Mouse (Mus musculus): ENCODE measurements at regions not wholly inside any gene's neighbourhood (a gene's known extent, or its start where the extent isn't known, plus 50 kb on each side); places are given as distances from the start of the nearest gene placed in this dataset.
"Not testable (repeated sequence)": the region's sequence is repeated elsewhere in the genome, so short reads cannot be mapped to it uniquely, and the experiment has no call there.

GRCm38 (mm10) chr17:13549975-13550895 lies 195.9 kb downstream of the Tcp10c start:
- no peak for DNase-seq (ENCODE audit: extremely low read depth, low read depth, low spot score)

DNA sequence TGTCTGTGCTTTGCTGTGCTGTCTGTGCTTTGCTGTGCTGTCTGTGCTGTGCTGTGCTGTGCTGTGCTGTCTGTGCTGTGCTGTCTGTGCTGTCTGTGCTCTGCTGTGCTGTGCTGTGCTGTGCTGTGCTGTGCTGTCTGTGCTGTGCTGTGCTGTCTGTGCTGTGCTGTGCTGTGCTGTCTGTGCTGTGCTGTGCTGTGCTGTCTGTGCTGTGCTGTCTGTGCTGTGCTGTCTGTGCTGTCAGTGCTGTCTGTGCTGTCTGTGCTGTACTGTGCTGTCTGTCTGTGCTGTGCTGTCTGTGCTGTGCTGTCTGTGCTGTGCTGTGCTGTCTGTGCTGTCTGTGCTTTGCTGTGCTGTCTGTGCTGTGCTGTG lies 196.5 kb downstream of the Tcp10c start:
- DNase-seq (ENCODE audit: extremely low read depth, low read depth, low spot score), result not testable (repeated sequence)

DNA sequence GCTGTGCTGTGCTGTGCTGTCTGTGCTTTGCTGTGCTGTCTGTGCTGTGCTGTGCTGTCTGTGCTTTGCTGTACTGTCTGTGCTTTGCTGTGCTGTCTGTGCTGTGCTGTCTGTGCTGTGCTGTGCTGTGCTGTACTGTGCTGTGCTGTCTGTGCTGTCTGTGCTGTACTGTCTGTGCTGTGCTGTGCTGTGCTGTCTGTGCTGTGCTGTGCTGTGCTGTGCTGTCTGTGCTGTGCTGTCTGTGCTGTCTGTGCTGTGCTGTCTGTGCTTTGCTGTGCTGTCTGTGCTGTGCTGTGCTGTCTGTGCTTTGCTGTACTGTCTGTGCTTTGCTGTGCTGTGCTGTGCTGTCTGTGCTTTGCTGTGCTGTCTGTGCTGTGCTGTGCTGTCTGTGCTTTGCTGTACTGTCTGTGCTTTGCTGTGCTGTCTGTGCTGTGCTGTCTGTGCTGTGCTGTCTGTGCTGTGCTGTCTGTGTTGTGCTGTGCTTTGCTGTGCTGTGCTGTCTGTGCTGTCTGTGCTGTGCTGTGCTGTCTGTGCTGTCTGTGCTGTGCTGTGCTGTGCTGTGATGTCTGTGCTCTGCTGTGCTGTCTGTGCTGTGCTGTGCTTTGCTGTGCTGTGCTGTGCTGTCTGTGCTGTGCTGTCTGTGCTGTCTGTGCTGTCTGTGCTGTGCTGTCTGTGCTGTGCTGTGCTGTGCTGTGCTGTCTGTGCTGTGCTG lies 197.5 kb downstream of the Tcp10c start:
- peak; percentile 37 for DNase-seq (ENCODE audit: extremely low read depth, low read depth, low spot score)

DNA sequence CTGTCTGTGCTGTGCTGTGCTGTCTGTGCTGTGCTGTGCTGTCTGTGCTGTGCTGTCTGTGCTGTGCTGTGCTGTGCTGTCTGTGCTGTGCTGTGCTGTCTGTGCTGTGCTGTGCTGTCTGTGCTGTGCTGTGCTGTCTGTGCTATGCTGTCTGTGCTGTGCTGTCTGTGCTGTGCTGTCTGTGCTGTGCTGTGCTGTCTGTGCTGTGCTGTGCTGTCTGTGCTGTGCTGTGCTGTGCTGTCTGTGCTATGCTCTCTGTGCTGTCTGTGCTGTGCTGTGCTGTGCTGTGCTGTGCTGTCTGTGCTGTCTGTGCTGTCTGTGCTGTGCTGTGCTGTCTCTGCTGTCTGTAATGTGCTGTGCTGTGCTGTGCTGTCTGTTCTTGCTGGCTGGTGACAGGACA lies 198.5 kb downstream of the Tcp10c start:
- DNase-seq (ENCODE audit: extremely low read depth, low read depth, low spot score), result not testable (repeated sequence)

DNA sequence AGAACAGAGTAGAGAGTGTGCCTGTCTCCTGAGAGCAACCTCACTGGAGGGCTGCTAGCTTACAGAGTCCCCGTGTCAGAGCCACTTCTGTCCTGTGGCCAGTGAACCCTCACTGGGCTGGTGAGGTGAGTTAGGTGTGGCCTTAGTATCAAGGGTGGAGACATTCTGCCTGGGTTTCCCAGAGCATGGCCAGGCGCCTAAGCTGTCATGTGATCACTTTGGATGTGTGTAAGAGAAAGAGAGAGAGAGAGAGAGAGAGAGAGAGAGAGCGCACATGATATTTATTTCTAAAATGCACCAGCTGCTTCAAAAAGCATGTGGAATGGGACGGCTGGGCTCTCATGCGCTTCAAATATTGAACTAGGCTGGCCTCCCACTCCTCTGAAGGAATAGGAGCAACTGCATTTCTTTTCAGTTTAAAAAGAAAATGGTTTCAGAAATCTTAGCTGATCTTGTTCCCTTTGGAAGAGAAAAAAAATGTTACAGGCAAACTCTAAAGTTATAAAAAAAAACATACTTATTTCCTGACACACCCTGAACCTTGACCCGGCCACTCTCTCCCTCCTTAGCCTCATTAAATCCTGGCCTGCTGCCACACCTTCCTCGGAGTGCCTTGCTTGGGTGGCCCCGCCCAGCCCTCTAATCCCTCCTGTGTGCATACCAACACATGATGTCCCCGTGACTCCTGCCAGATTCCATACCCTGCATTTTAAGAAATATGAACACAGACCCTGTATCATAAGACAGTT lies 201.1 kb downstream of the Tcp10c start:
- not testable (repeated sequence) for DNase-seq (ENCODE audit: extremely low read depth, low read depth, low spot score)

- DNase-seq (ENCODE audit: extremely low read depth, low read depth, low spot score), result not testable (repeated sequence)
Observed at GRCm38 (mm10) chr17:13556060-13556660, 201.8 kb downstream of the Tcp10c start.

GRCm38 (mm10) chr17:13558863-13559262 lies 201.5 kb upstream of the Afdn start:
- DNase-seq (ENCODE audit: extremely low read depth, low read depth, low spot score), result no peak

DNA sequence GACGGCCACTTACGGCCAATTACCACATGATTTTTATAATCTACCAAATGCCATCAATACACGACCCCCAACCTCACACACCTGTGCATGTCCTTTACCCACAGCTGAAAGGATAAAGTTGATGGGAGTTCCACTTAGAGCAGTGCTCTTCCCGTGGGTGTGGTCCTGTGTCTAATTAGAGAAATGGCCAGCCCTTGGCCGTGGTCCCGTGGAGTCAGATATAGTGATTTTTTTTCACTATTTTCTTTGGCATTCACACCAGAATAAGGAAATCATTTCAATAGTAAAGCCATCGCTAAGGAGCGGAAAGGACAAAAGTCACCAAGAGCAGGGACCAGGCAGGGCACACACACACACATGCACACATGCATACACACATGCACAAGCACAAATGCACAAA lies 199.0 kb upstream of the Afdn start:
- no peak for DNase-seq (ENCODE audit: extremely low read depth, low read depth, low spot score)

DNA sequence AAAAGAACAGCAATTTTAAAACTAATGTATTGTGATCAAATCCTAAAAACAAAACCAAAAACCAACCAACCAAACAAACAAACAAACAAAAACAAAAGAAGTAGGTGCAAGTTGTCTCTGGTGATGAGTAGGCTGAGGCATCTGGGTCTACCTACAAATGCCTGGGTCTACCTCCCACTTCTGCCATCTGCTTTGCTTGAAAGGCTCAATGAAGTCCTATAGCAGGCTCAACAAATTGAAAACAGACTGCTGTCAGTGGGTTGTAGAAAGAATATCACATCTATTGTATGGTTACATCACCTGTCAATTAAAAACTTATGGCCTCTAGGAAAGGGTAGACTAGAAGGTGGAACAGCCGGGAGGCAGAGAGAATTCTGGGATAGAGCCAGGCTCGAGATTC lies 197.4 kb upstream of the Afdn start:
- no peak for DNase-seq (ENCODE audit: extremely low read depth, low read depth, low spot score)

- no peak for DNase-seq (ENCODE audit: extremely low read depth, low read depth, low spot score)
Observed at GRCm38 (mm10) chr17:13564800-13565199, 195.5 kb upstream of the Afdn start.

GRCm38 (mm10) chr17:13566680-13567079 lies 193.7 kb upstream of the Afdn start:
- no peak for DNase-seq (ENCODE audit: extremely low read depth, low read depth, low spot score)

GRCm38 (mm10) chr17:13567183-13567582 lies 193.2 kb upstream of the Afdn start:
- DNase-seq (ENCODE audit: extremely low read depth, low read depth, low spot score), result no peak

DNA sequence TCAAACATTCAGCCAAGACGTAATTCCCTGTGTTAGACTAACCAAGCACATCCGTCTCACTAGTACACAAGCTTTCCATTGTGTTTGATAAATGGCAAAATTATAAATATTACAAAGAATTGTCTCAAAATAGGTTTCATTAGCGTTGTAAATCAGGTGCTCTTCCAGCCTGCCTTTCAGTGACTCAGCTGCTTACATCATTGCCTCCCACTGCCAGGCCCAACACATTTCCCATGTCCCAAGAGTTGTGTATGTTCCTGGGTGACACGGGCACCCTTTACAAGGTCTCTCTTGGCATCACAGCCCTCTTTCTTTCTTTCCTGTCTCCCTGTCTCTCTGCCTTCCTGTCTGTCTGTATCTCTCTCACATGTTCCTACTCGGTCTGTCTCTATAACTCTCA lies 189.5 kb upstream of the Afdn start:
- no peak for DNase-seq (ENCODE audit: extremely low read depth, low read depth, low spot score)

GRCm38 (mm10) chr17:13572204-13572833 lies 188.0 kb upstream of the Afdn start:
- no peak for DNase-seq (ENCODE audit: extremely low read depth, low read depth, low spot score)

DNA sequence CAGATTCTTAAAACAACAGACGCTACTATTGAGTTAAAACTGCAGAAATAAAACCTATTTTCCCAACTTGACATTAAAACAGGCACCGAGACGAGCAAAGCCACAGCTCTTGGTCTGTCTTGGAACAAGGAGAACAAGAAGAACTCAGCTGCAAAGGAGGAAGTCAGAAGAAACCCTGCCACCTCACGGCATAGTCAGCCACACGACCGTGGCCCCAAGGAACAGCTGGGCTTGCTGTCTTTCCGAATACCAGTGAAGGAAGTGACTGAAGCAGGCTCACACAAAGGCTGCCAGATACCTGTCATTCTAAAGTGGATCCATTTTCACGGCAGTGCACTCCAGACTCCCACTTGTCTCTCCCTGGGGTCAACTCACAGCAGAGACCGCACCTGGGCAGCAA lies 187.3 kb upstream of the Afdn start:
- DNase-seq (ENCODE audit: extremely low read depth, low read depth, low spot score), result no peak

DNA sequence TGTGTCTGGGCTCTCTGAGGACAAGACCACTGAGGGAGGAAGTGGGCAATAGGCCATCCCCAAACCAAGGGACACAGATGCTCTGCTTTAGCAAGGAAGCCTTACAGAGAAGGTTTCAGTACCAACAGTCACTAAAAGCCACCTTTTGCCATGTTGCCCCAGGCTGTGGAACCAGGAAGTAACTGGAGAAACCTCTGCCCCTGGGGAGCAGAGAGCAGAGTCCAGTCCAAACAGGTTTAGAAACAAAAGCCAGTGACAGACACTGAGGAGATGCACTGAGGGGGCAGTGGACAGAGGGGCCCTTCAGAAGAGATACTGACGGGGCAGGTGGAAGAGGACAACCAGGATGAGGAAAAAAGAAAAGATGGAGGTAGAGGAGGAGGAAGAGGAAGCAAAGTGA lies 186.2 kb upstream of the Afdn start:
- no peak for DNase-seq (ENCODE audit: extremely low read depth, low read depth, low spot score)

- no peak for DNase-seq (ENCODE audit: extremely low read depth, low read depth, low spot score)
Observed at GRCm38 (mm10) chr17:13574682-13575444, 185.5 kb upstream of the Afdn start.

DNA sequence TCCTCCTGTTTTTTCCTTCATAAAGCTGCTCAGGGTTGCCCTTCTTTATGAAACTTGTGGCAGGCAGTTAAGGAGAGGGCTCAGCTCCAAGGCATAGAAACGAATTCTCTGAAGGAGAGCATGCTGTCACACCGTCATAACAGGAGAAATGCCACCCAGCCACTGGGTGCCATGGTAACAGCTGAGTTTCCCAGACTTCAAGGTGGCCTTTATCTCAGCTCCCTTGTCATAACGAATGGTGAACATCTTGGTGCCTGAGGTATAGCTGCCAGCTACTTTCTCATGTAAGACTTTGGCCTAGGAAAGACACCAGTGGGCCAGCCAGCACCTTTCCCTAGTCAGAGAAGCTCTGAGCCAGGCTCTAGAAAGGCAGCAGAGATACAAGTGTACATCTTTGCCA lies 182.5 kb upstream of the Afdn start:
- no peak for DNase-seq (ENCODE audit: extremely low read depth, low read depth, low spot score)

GRCm38 (mm10) chr17:13581214-13581920 lies 179.0 kb upstream of the Afdn start:
- DNase-seq (ENCODE audit: extremely low read depth, low read depth, low spot score), result no peak
